12 mouse cellular contexts compared by ENCODE assay signal in the genomic region with DNA sequence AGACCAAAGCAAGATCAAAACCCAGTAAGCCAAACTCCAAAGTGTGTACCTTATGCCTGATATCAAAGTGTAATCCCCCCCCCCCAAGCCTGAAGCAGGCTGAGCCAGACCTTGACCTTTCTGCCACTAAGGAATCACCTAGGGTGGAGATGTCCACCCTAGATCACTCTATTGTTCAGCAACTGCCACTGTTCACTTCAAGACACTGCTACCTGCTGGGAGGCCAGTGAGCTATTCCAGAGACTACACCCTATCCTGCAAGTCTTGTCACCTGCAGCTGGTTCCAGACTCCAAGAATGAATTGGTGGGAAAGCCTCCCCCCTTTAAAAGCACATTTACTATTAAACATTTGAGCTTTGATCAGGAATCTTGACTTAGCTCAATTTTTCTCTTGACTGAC.
"Had no signal": no experiment of that assay in that cellular context is flagged by ENCODE, and none has a peak within 500 bp of the region (broad histone marks: within the 10 kb centered on the region; RNA-seq: fewer than 3 reads in every experiment).

No protein-coding gene starts in this region.

- DNase-seq: retina, postnatal 1 day; right cerebral cortex, adult 18-20 months; right cerebral cortex, postnatal 14 days; right cerebral cortex, postnatal 25 days; right cerebral cortex, postnatal 4 days; spleen, adult 18-20 months; thymus, adult 18-20 months; thymus, adult 2 months; thymus, postnatal 14 days; thymus, postnatal 25 days; thymus, postnatal 36 days; thymus, postnatal 4 days had no signal
